Mouse (Mus musculus) heart, postnatal 0 days (tissue): ENCODE measurements around the gene Ccl2. TPM values are rescaled to one million over a fixed set of nuclear protein-coding genes. Genes with fewer than 3 reads are reported as not detected.

ENCODE experiments used
- ATAC-seq: fragments of 200-750 bp; cut with Nextera tagmentation; 2 replicates; pipeline ENCODE4 v1.8.0; 2017; ENCODE audit warnings: low read depth, moderate number of reproducible peaks, moderate library complexity; ENCODE audit not compliant: insufficient read depth
- DNase-seq: peaks from one replicate; pipeline ENCODE4 v3.0.0-alpha.2; 2016; ENCODE audit warnings: low spot score
- H3K27ac ChIP-seq: fragments of 300-500 bp; sonication (generic); 2 replicates; pipeline ENCODE4 v1.5.1; 2014; ENCODE audit warnings: low read depth, mild to moderate bottlenecking
- H3K27me3 ChIP-seq: fragments of 300-500 bp; sonication (generic); 2 replicates; pipeline ENCODE4 v1.6.1; 2014; ENCODE audit warnings: low read length, mixed read lengths; ENCODE audit not compliant: control insufficient read depth, insufficient read depth
- H3K36me3 ChIP-seq: fragments of 300-500 bp; sonication (generic); replicated peaks from 2 replicates; pipeline ENCODE4 v1.6.1; 2014; ENCODE audit warnings: low read length, mixed read lengths; ENCODE audit not compliant: control insufficient read depth, insufficient read depth
- H3K4me1 ChIP-seq: fragments of 300-500 bp; sonication (generic); 2 replicates; pipeline ENCODE4 v1.6.1; 2014; ENCODE audit warnings: antibody characterized with exemption; ENCODE audit not compliant: control insufficient read depth, insufficient read depth
- H3K4me2 ChIP-seq: fragments of 300-500 bp; sonication (generic); 2 replicates; pipeline ENCODE4 v1.6.1; 2014; ENCODE audit warnings: low read depth, mild to moderate bottlenecking, low read length, moderate library complexity
- H3K4me3 ChIP-seq: fragments of 300-500 bp; sonication (generic); 2 replicates; pipeline ENCODE4 v1.5.1; 2014; ENCODE audit warnings: low read depth, low read length
- H3K9ac ChIP-seq: fragments of 300-500 bp; sonication (generic); replicated peaks from 2 replicates; pipeline ENCODE4 v1.6.1; 2014; ENCODE audit warnings: low read depth, low read length, mixed read lengths
- H3K9me3 ChIP-seq: fragments of 300-500 bp; sonication (generic); replicated peaks from 2 replicates; pipeline ENCODE4 v1.6.1; 2016; ENCODE audit warnings: low read length; ENCODE audit not compliant: control insufficient read depth
- CTCF ChIP-seq: IDR thresholded peaks from 2 replicates; pipeline ENCODE4 v1.5.1; 2016; ENCODE audit warnings: antibody characterized with exemption, control low read depth, low read depth
- EP300 ChIP-seq: IDR thresholded peaks from 2 replicates; pipeline ENCODE4 v1.6.1; 2016; ENCODE audit warnings: antibody characterized with exemption, low read depth
- WGBS: fragments of 180-500 bp; shearing (Covaris S2); extraction: QIAGEN DNeasy Blood & Tissue Kit; methylation state at CpG from one replicate; pipeline ENCODE4 v1.1.7; 2014; 5-methylcytosine and 5-hydroxymethylcytosine counted together
- polyA plus RNA-seq: library from polyadenylated mRNA; unstranded; fragments of >200 nt; fragmentation: Nextera tagmentation; extraction: Ambion mirVana; gene quantifications from 2 replicates; pipeline ENCODE4 v1.2.1, GENCODE M21; 2015
- total RNA-seq: library from RNA; depleted of rRNA; stranded (reverse); fragments of >200 nt; gene quantifications from 2 replicates; pipeline ENCODE4 v1.2.3, GENCODE M21; 2014; ENCODE audit warnings: low replicate concordance

Ccl2 gene
- total and polyA plus RNA-seq, 2 experiments from 2014 or later, result 7.2 to 8.0 TPM

DNA sequence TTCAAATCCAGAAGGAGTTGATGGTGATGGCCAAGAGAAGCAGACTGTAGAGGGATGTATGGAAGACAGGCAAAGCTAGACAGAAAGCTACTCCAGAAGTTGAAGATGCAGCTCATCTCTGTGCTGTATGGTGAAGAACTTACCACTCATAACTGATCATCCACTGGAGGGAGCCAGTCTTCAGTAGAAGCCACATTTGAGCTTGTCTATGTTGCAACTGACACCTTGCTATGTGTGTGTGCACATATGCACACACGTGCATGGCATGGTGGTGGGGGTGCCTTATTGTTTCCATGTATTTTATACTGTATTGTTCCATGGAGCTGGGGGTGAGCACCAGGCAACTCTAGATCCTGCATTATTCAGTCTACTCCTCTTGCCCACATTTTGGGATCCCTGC, 37.0 kb downstream of the Ccl2 start:
- no peaks in the 10 kb centered on the region for H3K36me3 ChIP-seq
- no peaks in the 10 kb centered on the region for H3K27me3 ChIP-seq
- WGBS, result 74% methylated on average over 1 of the region's 1 CpGs
- H3K27ac ChIP-seq, result no peak overlapping the region
- DNase-seq (no peak), ATAC-seq (no peak)
- no peaks in the 10 kb centered on the region for H3K9me3 ChIP-seq
- TF ChIP-seq CTCF (no peak), EP300 (no peak)
- H3K4me1 ChIP-seq, result no peaks in the 10 kb centered on the region
- H3K4me3 ChIP-seq, result no peak overlapping the region
- H3K9ac ChIP-seq, result no peak overlapping the region
- H3K4me2 ChIP-seq, result no peak overlapping the region

DNA sequence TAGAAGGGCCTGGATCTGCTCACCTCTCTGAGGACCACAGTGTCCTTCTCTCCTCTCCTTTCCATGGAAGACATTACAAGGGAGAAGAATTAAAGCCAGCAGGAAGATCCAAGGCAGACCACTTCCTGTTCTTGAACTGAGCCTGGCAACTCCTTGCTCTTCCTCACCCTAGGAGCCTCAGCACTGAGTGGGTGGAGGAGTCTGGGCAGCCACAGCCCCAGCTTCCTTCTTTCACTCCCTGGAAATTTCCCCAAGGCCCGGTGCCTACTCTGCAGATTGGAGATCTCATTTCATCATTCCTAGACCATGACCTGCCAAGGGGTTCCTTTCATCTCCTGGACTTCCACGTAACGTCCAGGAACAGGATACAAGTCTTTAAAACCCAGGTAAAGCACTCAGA, 37.6 kb downstream of the Ccl2 start:
- H3K4me1 ChIP-seq, result no peaks in the 10 kb centered on the region
- TF ChIP-seq CTCF (no peak), EP300 (no peak)
- no peak overlapping the region for H3K4me2 ChIP-seq
- no peak overlapping the region for H3K27ac ChIP-seq
- ATAC-seq (no peak), DNase-seq (no peak)
- no peaks in the 10 kb centered on the region for H3K36me3 ChIP-seq
- WGBS, result 59% methylated on average over 3 of the region's 3 CpGs
- no peaks in the 10 kb centered on the region for H3K27me3 ChIP-seq
- H3K9ac ChIP-seq, result no peak overlapping the region
- H3K4me3 ChIP-seq, result no peak overlapping the region
- no peaks in the 10 kb centered on the region for H3K9me3 ChIP-seq

DNA sequence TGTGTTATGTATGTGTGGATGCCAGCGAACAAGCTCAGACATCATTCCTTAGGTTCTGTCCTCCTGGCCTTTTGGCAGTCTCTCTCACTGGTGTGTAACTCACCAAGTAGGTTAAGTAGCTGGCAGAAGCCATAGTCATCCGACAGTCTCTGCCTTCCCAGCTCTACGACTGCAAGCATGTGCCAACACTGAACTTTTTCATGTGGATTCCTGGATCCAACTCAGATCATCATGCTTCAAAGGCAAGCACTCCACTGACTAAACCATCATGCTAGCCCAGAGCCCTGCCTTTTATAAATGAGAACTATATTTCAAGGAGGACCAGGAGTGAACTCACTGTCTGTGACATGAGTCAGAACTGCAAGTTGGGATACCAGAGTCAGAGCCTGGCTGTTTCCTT, 38.3 kb downstream of the Ccl2 start:
- Histone ChIP-seq H3K4me2 (no peak overlapping the region), H3K4me3 (no peak overlapping the region), H3K27me3 (no peaks in the 10 kb centered on the region), H3K27ac (no peak overlapping the region), H3K36me3 (no peaks in the 10 kb centered on the region), H3K4me1 (no peaks in the 10 kb centered on the region), H3K9me3 (no peaks in the 10 kb centered on the region), H3K9ac (no peak overlapping the region)
- DNase-seq, result no peak
- no peak for TF ChIP-seq CTCF
- no peak for ATAC-seq
- WGBS, result 69% methylated on average over 3 of the region's 3 CpGs

DNA sequence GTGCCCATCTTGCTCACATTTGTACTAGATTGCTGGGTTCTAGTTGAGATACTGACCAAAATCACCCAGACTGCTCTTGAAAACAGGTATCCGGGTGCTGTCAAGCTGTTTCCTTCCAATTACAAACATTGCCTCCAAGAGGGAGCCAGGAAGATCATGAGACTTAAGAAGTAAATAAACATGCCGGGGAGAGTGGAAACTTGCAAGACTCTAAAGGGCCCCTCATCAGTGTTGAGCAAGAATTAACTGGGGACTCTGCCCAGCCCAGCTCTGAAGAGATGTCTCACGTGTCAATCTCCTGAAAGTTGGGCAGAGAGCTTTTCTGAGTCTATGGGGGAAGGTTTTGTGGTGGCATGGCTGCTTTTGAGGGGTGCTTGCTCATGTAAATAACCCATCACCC, 41.7 kb downstream of the Ccl2 start:
- H3K36me3 ChIP-seq, result no peaks in the 10 kb centered on the region
- ATAC-seq, result no peak
- no peaks in the 10 kb centered on the region for H3K27me3 ChIP-seq
- no peak overlapping the region for H3K27ac ChIP-seq
- H3K4me1 ChIP-seq, result no peaks in the 10 kb centered on the region
- H3K9ac ChIP-seq, result no peak overlapping the region
- no peak for DNase-seq
- no peak overlapping the region for H3K4me2 ChIP-seq
- H3K9me3 ChIP-seq, result no peaks in the 10 kb centered on the region
- 58% methylated on average over 3 of the region's 3 CpGs for WGBS
- TF ChIP-seq EP300 (no peak), CTCF (no peak)
- H3K4me3 ChIP-seq, result no peak overlapping the region

DNA sequence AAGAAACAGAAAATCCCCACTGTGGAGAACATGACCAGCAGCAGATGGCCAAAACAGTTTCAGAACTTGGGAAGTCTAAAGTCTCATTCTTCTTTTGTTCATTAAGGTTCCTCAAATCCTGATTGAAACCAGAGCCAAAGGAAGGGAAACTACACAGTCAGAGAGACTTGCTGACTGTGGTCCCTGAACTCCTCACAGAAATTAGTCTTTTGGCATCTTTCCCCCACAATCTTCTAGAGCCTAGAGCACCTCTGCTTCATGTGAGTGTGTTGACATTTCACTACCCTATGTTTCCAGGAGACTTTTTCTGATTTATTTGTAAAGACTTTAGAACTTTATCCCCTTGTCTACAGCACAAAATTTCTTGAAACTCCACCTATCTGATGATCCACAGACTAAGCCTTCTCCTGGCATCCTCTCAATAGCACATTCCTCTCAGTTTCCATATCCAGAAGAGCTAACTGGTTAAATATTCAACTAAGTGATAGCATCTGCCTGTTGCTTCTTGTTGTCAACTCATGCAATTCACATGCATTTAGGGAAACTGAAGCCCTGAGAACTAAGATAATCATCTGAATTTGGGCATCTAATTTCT, 42.9 kb downstream of the Ccl2 start:
- Histone ChIP-seq H3K4me2 (no peak overlapping the region), H3K9me3 (no peaks in the 10 kb centered on the region), H3K4me3 (no peak overlapping the region), H3K27ac (no peak overlapping the region), H3K4me1 (no peaks in the 10 kb centered on the region), H3K36me3 (no peaks in the 10 kb centered on the region), H3K9ac (no peak overlapping the region), H3K27me3 (no peaks in the 10 kb centered on the region)
- DNase-seq (no peak), ATAC-seq (no peak)
- no peak for TF ChIP-seq CTCF
- TF ChIP-seq EP300, result no peak

DNA sequence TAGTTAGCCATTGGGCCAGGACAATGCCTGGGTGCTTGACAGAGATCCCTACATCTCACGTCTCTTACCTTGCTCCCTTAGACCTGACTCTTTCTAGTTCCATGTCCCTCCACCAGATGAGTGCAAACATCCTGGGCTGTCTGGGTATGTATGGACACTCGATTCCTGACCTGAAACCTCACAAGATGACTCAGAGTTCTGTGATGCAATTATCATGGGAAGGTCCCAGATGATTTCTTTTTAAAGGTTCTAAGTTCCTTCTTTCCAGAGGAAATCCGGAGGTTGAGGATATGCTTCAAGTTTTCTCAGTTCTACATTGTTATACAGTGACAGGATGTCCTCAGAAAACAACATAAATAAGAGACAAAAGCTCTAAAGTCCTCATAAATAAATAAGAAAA, 45.5 kb downstream of the Ccl2 start:
- Histone ChIP-seq H3K36me3 (no peaks in the 10 kb centered on the region), H3K27ac (no peak overlapping the region), H3K9ac (no peak overlapping the region), H3K4me1 (no peaks in the 10 kb centered on the region), H3K27me3 (no peaks in the 10 kb centered on the region), H3K4me2 (no peak overlapping the region), H3K9me3 (no peaks in the 10 kb centered on the region), H3K4me3 (no peak overlapping the region)
- no peak for TF ChIP-seq CTCF
- ATAC-seq (no peak), DNase-seq (no peak)
- 51% methylated on average over 3 of the region's 3 CpGs for WGBS
